ENCODE assay signal across 10 mouse cellular contexts in genomic region chr5:101659411-101659971, GRCm38 (mm10). TPM values are rescaled to one million over a fixed set of nuclear protein-coding genes. Genes with fewer than 3 reads are reported as not detected.
A peak's percentile ranks its signal among the peaks of the same experiment; 100 is the strongest.
DNase-seq lines count a peak whose midpoint lies in the region; ATAC-seq lines count a peak whose summit lies in the region.
"Had no signal": no experiment of that assay in that cellular context is flagged by ENCODE, and none has a peak within 500 bp of the region (broad histone marks: within the 10 kb centered on the region; RNA-seq: fewer than 3 reads in every experiment).

No protein-coding gene starts in this region.

- no peaks in the 10 kb centered on the region for H3K36me3 ChIP-seq in heart, embryonic 15.5 days
- no peaks in the 10 kb centered on the region for H3K36me3 ChIP-seq in midbrain, embryonic 14.5 days (ENCODE audit: control insufficient read depth, insufficient read depth, low read length)
- H3K36me3 ChIP-seq: liver, embryonic 15.5 days had no signal

- H3K9ac ChIP-seq in heart, embryonic 15.5 days: no peak overlapping the region
- H3K9ac ChIP-seq in midbrain, embryonic 14.5 days (replicated peaks; ENCODE audit: low read length): no peak overlapping the region; the same call in 1 of the 2 replicates
- H3K9ac ChIP-seq: liver, embryonic 15.5 days had no signal

- H3K27me3 ChIP-seq in heart, embryonic 15.5 days: peaks cover 98% of the 10 kb centered on the region
- H3K27me3 ChIP-seq in midbrain, embryonic 14.5 days (ENCODE audit: control insufficient read depth, insufficient read depth, low read length): peaks cover 85% of the 10 kb centered on the region

- H3K4me3 ChIP-seq in heart, embryonic 15.5 days: peak overlapping the region; percentile 1; the same call in 1 of the 2 replicates
- peak overlapping the region; percentile 18 for H3K4me3 ChIP-seq in midbrain, embryonic 14.5 days (replicated peaks; ENCODE audit: low read depth, low read length)
- H3K4me3 ChIP-seq: liver, embryonic 15.5 days had no signal

- H3K9me3 ChIP-seq in heart, embryonic 15.5 days (replicated peaks): no peaks in the 10 kb centered on the region
- no peaks in the 10 kb centered on the region for H3K9me3 ChIP-seq in midbrain, embryonic 14.5 days (ENCODE audit: control insufficient read depth, low read length)
- H3K9me3 ChIP-seq: liver, embryonic 15.5 days had no signal

- H3K4me2 ChIP-seq in heart, embryonic 15.5 days: 0 out of 2 replicates have a peak overlapping the region, but pooled peaks have one; percentile 1
- H3K4me2 ChIP-seq in midbrain, embryonic 14.5 days (ENCODE audit: low read length): peak overlapping the region; percentile 39
- H3K4me2 ChIP-seq: liver, embryonic 15.5 days had no signal

- WGBS in heart, embryonic 15.5 days: 2% methylated on average over 39 of the region's 39 CpGs
- WGBS in midbrain, embryonic 14.5 days: under 1% methylated on average over 39 of the region's 39 CpGs

- ATAC-seq in heart, embryonic 15.5 days (replicated peaks; ENCODE audit: insufficient number of reproducible peaks, insufficient read depth, low FRiP score, low read depth): no peak
- peak; percentile 15 to 23; a peak in 1 of 4 replicates for ATAC-seq in hematopoietic stem cell, adult 5-6 weeks (replicated peaks in 1 of 2; ENCODE audit: insufficient read depth in 1 of 2, low FRiP score in 2 of 2, low TSS enrichment in 1 of 2, low read depth in 1 of 2, poor library complexity in 2 of 2, severe bottlenecking in 2 of 2)
- ATAC-seq in midbrain, embryonic 14.5 days (ENCODE audit: low FRiP score, low TSS enrichment): peak; percentile 63; the same call in 1 of the 2 replicates
- ATAC-seq in monocyte, adult 5-6 weeks (replicated peaks; ENCODE audit: insufficient number of reproducible peaks, low FRiP score, low TSS enrichment, poor library complexity, severe bottlenecking): no peak

- DNase-seq in heart, adult 11 months: no peak
- DNase-seq in R1 (ENCODE audit: low read depth, low spot score): peak; percentile 82
- peak; percentile 75 for DNase-seq in midbrain, embryonic 14.5 days
- no peak for DNase-seq in MN1 (ENCODE audit: low spot score)
- no peak for DNase-seq in adrenal gland, adult 2 months
- DNase-seq: gastrocnemius, postnatal 36 days had no signal

- H3K27ac ChIP-seq in heart, embryonic 15.5 days: no peak overlapping the region
- H3K27ac ChIP-seq in midbrain, embryonic 14.5 days (replicated peaks; ENCODE audit: low read depth, low read length): no peak overlapping the region
- H3K27ac ChIP-seq: liver, embryonic 15.5 days had no signal

- H3K4me1 ChIP-seq in heart, embryonic 15.5 days (replicated peaks): peaks cover 21% of the 10 kb centered on the region
- H3K4me1 ChIP-seq in midbrain, embryonic 14.5 days (ENCODE audit: control insufficient read depth, insufficient read depth, low read length): peaks cover 10% of the 10 kb centered on the region; the same call in 1 of the 2 replicates

RNA-seq across cellular contexts. Expression of gene Nkx6-1, which starts 5.3 kb away (rescaled TPM):
- 0.05 and 0.25 TPM in 2 replicates for polyA plus RNA-seq in heart, embryonic 15.5 days (2015; fragmentation: Nextera tagmentation; extraction: Ambion mirVana)
- not detected in 2 replicates for total RNA-seq in hematopoietic stem cell, adult 5-6 weeks (2017)
- polyA plus RNA-seq in midbrain, embryonic 14.5 days (2014; fragmentation: Nextera tagmentation; extraction: Ambion mirVana): 2.8 and 3.1 TPM in 2 replicates
- not detected in 3 replicates for total RNA-seq in monocyte, adult 5-6 weeks (2017)
- total RNA-seq in adrenal gland, adult 2 months (2021): not detected
- not detected in 2 replicates for polyA plus RNA-seq in adrenal gland, adult 2 months (2012; rRNA removed)
- total RNA-seq: gastrocnemius, postnatal 36 days had no signal
- polyA plus RNA-seq: liver, embryonic 15.5 days had no signal

Comparison
In these comparisons a context has a peak if more than half of its experiments do, and no peak if none do; other contexts are left out.
1. ATAC-seq: peak in hematopoietic stem cell, adult 5-6 weeks (2 of 2) and midbrain, embryonic 14.5 days (single experiment); none in heart, embryonic 15.5 days (single experiment) and monocyte, adult 5-6 weeks (single experiment).
2. DNase-seq: peak in R1 (single experiment) and midbrain, embryonic 14.5 days (single experiment); none in heart, adult 11 months (single experiment), MN1 (single experiment) and adrenal gland, adult 2 months (single experiment).